Mouse (Mus musculus): Measurements from ENCODE around the gene Prkar2b. TPM values are rescaled to one million over a fixed set of nuclear protein-coding genes. Genes with fewer than 3 reads are reported as not detected.

Prkar2b gene
- 1 to 10 TPM in 3 of 4 experiments, under 1 TPM in 1; 0.73 to 5.9 (median 3.0) TPM for total RNA-seq (2022)

- DNase-seq (ENCODE audit: low spot score in 2 of 2), result peak; percentile 70 to 72
These were observed at the start of gene Prkar2b for GRCm38 (mm10) chr12:32061090-32061930. TSS of gene Prkar2b (minus strand) at chr12:32061296.

- no peak for DNase-seq (ENCODE audit: low spot score in 2 of 2)
These were observed 48.1 kb upstream of the Prkar2b start for GRCm38 (mm10) chr12:32109201-32109600.

- DNase-seq (ENCODE audit: low spot score in 2 of 2), result no peak
These were observed 43.9 kb upstream of the Prkar2b start for GRCm38 (mm10) chr12:32104955-32105521.

- DNase-seq (ENCODE audit: low spot score in 2 of 2), result no peak
These were observed 43.4 kb upstream of the Prkar2b start for GRCm38 (mm10) chr12:32104451-32104862.

- DNase-seq (ENCODE audit: low spot score in 2 of 2), result no peak
These were observed 40.2 kb upstream of the Prkar2b start for GRCm38 (mm10) chr12:32101306-32101705.

- DNase-seq (ENCODE audit: low spot score in 2 of 2), result no peak
These were observed 38.6 kb upstream of the Prkar2b start for GRCm38 (mm10) chr12:32099686-32100206.

- DNase-seq (ENCODE audit: low spot score in 2 of 2), result no peak
These were observed 37.5 kb upstream of the Prkar2b start for GRCm38 (mm10) chr12:32098596-32098995.

GRCm38 (mm10) chr12:32097107-32097506 is 36.0 kb upstream of the Prkar2b start:
- no peak for DNase-seq (ENCODE audit: low spot score in 2 of 2)

GRCm38 (mm10) chr12:32095164-32095563 is 34.1 kb upstream of the Prkar2b start:
- no peak for DNase-seq (ENCODE audit: low spot score in 2 of 2)

- DNase-seq (ENCODE audit: low spot score in 2 of 2), result no peak
These were observed 31.4 kb upstream of the Prkar2b start for GRCm38 (mm10) chr12:32092452-32092851.

- no peak for DNase-seq (ENCODE audit: low spot score in 2 of 2)
These were observed 27.5 kb upstream of the Prkar2b start for GRCm38 (mm10) chr12:32088566-32088965.

GRCm38 (mm10) chr12:32087339-32087738 is 26.2 kb upstream of the Prkar2b start:
- DNase-seq (ENCODE audit: low spot score in 2 of 2), result no peak

GRCm38 (mm10) chr12:32086874-32087273 is 25.8 kb upstream of the Prkar2b start:
- no peak for DNase-seq (ENCODE audit: low spot score in 2 of 2)

GRCm38 (mm10) chr12:32085856-32086255 is 24.8 kb upstream of the Prkar2b start:
- no peak for DNase-seq (ENCODE audit: low spot score in 2 of 2)

- no peak for DNase-seq (ENCODE audit: low spot score in 2 of 2)
These were observed 24.1 kb upstream of the Prkar2b start for GRCm38 (mm10) chr12:32085189-32085588.

GRCm38 (mm10) chr12:32084601-32085000 is 23.5 kb upstream of the Prkar2b start:
- DNase-seq (ENCODE audit: low spot score in 2 of 2), result no peak

- no peak for DNase-seq (ENCODE audit: low spot score in 2 of 2)
These were observed 19.6 kb upstream of the Prkar2b start for GRCm38 (mm10) chr12:32080692-32081091.

GRCm38 (mm10) chr12:32077403-32077802 is 16.3 kb upstream of the Prkar2b start:
- DNase-seq (ENCODE audit: low spot score in 2 of 2), result no peak

- DNase-seq (ENCODE audit: low spot score in 2 of 2), result no peak
These were observed 15.0 kb upstream of the Prkar2b start for GRCm38 (mm10) chr12:32075831-32076715.

GRCm38 (mm10) chr12:32074271-32074670 is 13.2 kb upstream of the Prkar2b start:
- no peak for DNase-seq (ENCODE audit: low spot score in 2 of 2)

GRCm38 (mm10) chr12:32066004-32066403 is 4.9 kb upstream of the Prkar2b start:
- DNase-seq (ENCODE audit: low spot score in 2 of 2), result no peak

All from gastrocnemius, adult 8-10 months (tissue).